Mouse (Mus musculus): ENCODE results near the gene Pomt2. TPM values are rescaled to one million over a fixed set of nuclear protein-coding genes. Genes with fewer than 3 reads are reported as not detected.

Pomt2 gene
- polyA plus RNA-seq, 1 experiment from 2014 or later, result 15.1 TPM

GRCm38 (mm10) chr12:87103471-87103870, 44.3 kb downstream of the Pomt2 start:
- H3K9me3 ChIP-seq (ENCODE audit: control insufficient read depth, low read length), result no peaks in the 10 kb centered on the region
- 95% methylated on average over 4 of the region's 4 CpGs for WGBS
- H3K36me3 ChIP-seq (replicated peaks; ENCODE audit: control insufficient read depth, insufficient read depth), result 0 out of 2 replicates have a peak, but pooled peaks cover 2% of the 10 kb centered on the region
- H3K27me3 ChIP-seq (ENCODE audit: control insufficient read depth, insufficient read depth, low read length), result peaks cover 25% of the 10 kb centered on the region
- no peak overlapping the region for H3K27ac ChIP-seq
- H3K4me2 ChIP-seq (replicated peaks), result no peak overlapping the region
- ATAC-seq (ENCODE audit: low FRiP score) (no peak), DNase-seq (ENCODE audit: low spot score) (no peak)
- peaks cover 6% of the 10 kb centered on the region; the same call in 1 of the 2 replicates for H3K4me1 ChIP-seq (replicated peaks; ENCODE audit: control insufficient read depth, insufficient read depth, low read length)
- no peak overlapping the region for H3K4me3 ChIP-seq (replicated peaks; ENCODE audit: low read length)
- no peak overlapping the region for H3K9ac ChIP-seq

GRCm38 (mm10) chr12:87102165-87102631, 45.6 kb downstream of the Pomt2 start, which contains the start of gene Ngb:
TSS of gene Ngb (minus strand) at chr12:87102539.
- Histone ChIP-seq H3K36me3 (replicated peaks; ENCODE audit: control insufficient read depth, insufficient read depth) (no peaks in the 10 kb centered on the region), H3K4me2 (replicated peaks) (peak within 1 kb of the TSS; percentile 72), H3K27me3 (ENCODE audit: control insufficient read depth, insufficient read depth, low read length) (peaks cover 25% of the 10 kb centered on the region), H3K4me3 (replicated peaks; ENCODE audit: low read length) (peak within 1 kb of the TSS; percentile 34), H3K4me1 (replicated peaks; ENCODE audit: control insufficient read depth, insufficient read depth, low read length) (peaks cover 6% of the 10 kb centered on the region; the same call in 1 of the 2 replicates), H3K27ac (no peak within 1 kb of the TSS), H3K9ac (peak within 1 kb of the TSS; percentile 45), H3K9me3 (ENCODE audit: control insufficient read depth, low read length) (no peaks in the 10 kb centered on the region)
- DNase-seq (ENCODE audit: low spot score), result no peak
- WGBS, result 4% methylated on average over 32 of the region's 32 CpGs
- ATAC-seq (ENCODE audit: low FRiP score), result 0 out of 2 replicates have a peak, but pooled peaks have one; percentile 32

- no peaks in the 10 kb centered on the region for H3K36me3 ChIP-seq (replicated peaks; ENCODE audit: control insufficient read depth, insufficient read depth)
- no peak for ATAC-seq (ENCODE audit: low FRiP score)
- H3K27me3 ChIP-seq (ENCODE audit: control insufficient read depth, insufficient read depth, low read length), result peaks cover 25% of the 10 kb centered on the region
- no peak overlapping the region for H3K9ac ChIP-seq
- H3K4me1 ChIP-seq (replicated peaks; ENCODE audit: control insufficient read depth, insufficient read depth, low read length), result peaks cover 6% of the 10 kb centered on the region; the same call in 1 of the 2 replicates
- H3K4me3 ChIP-seq (replicated peaks; ENCODE audit: low read length), result no peak overlapping the region
- no peak overlapping the region for H3K4me2 ChIP-seq (replicated peaks)
- WGBS, result 92% methylated on average over 4 of the region's 4 CpGs
- DNase-seq (ENCODE audit: low spot score), result no peak
- no peaks in the 10 kb centered on the region for H3K9me3 ChIP-seq (ENCODE audit: control insufficient read depth, low read length)
- H3K27ac ChIP-seq, result no peak overlapping the region
Measured at GRCm38 (mm10) chr12:87100331-87100730, 47.4 kb downstream of the Pomt2 start.

GRCm38 (mm10) chr12:87093671-87094070, 54.1 kb downstream of the Pomt2 start:
- DNase-seq (ENCODE audit: low spot score) (no peak), ATAC-seq (ENCODE audit: low FRiP score) (no peak)
- 76% methylated on average over 6 of the region's 6 CpGs for WGBS
- Histone ChIP-seq H3K27me3 (ENCODE audit: control insufficient read depth, insufficient read depth, low read length) (no peaks in the 10 kb centered on the region), H3K27ac (no peak overlapping the region), H3K4me2 (replicated peaks) (no peak overlapping the region), H3K9me3 (ENCODE audit: control insufficient read depth, low read length) (no peaks in the 10 kb centered on the region), H3K9ac (no peak overlapping the region), H3K4me3 (replicated peaks; ENCODE audit: low read length) (no peak overlapping the region), H3K36me3 (replicated peaks; ENCODE audit: control insufficient read depth, insufficient read depth) (peaks cover 6% of the 10 kb centered on the region; the same call in 1 of the 2 replicates), H3K4me1 (replicated peaks; ENCODE audit: control insufficient read depth, insufficient read depth, low read length) (no peaks in the 10 kb centered on the region)

GRCm38 (mm10) chr12:87093249-87093648, 54.5 kb downstream of the Pomt2 start:
- H3K4me3 ChIP-seq (replicated peaks; ENCODE audit: low read length), result no peak overlapping the region
- no peak overlapping the region for H3K9ac ChIP-seq
- no peaks in the 10 kb centered on the region for H3K4me1 ChIP-seq (replicated peaks; ENCODE audit: control insufficient read depth, insufficient read depth, low read length)
- H3K27ac ChIP-seq, result no peak overlapping the region
- H3K27me3 ChIP-seq (ENCODE audit: control insufficient read depth, insufficient read depth, low read length), result no peaks in the 10 kb centered on the region
- no peak overlapping the region for H3K4me2 ChIP-seq (replicated peaks)
- H3K9me3 ChIP-seq (ENCODE audit: control insufficient read depth, low read length), result no peaks in the 10 kb centered on the region
- H3K36me3 ChIP-seq (replicated peaks; ENCODE audit: control insufficient read depth, insufficient read depth), result peaks cover 6% of the 10 kb centered on the region; the same call in 1 of the 2 replicates
- ATAC-seq (ENCODE audit: low FRiP score), result no peak
- DNase-seq (ENCODE audit: low spot score), result no peak
- 82% methylated on average over 4 of the region's 4 CpGs for WGBS

- Histone ChIP-seq H3K27ac (no peak overlapping the region), H3K4me3 (replicated peaks; ENCODE audit: low read length) (no peak overlapping the region), H3K4me1 (replicated peaks; ENCODE audit: control insufficient read depth, insufficient read depth, low read length) (no peaks in the 10 kb centered on the region), H3K9ac (no peak overlapping the region), H3K36me3 (replicated peaks; ENCODE audit: control insufficient read depth, insufficient read depth) (peaks cover 6% of the 10 kb centered on the region), H3K9me3 (ENCODE audit: control insufficient read depth, low read length) (no peaks in the 10 kb centered on the region), H3K4me2 (replicated peaks) (no peak overlapping the region), H3K27me3 (ENCODE audit: control insufficient read depth, insufficient read depth, low read length) (no peaks in the 10 kb centered on the region)
- 91% methylated on average over 2 of the region's 2 CpGs for whole genome bisulfite sequencing
- ATAC-seq (ENCODE audit: low FRiP score) (no peak), DNase-seq (ENCODE audit: low spot score) (no peak)
Measured at GRCm38 (mm10) chr12:87091916-87092315, 55.9 kb downstream of the Pomt2 start.

- no peaks in the 10 kb centered on the region for H3K9me3 ChIP-seq (ENCODE audit: control insufficient read depth, low read length)
- DNase-seq (ENCODE audit: low spot score) (no peak), ATAC-seq (ENCODE audit: low FRiP score) (no peak)
- H3K9ac ChIP-seq, result no peak overlapping the region
- H3K4me3 ChIP-seq (replicated peaks; ENCODE audit: low read length), result no peak overlapping the region
- no peak overlapping the region for H3K4me2 ChIP-seq (replicated peaks)
- no peaks in the 10 kb centered on the region for H3K27me3 ChIP-seq (ENCODE audit: control insufficient read depth, insufficient read depth, low read length)
- H3K36me3 ChIP-seq (replicated peaks; ENCODE audit: control insufficient read depth, insufficient read depth), result peaks cover 6% of the 10 kb centered on the region
- H3K4me1 ChIP-seq (replicated peaks; ENCODE audit: control insufficient read depth, insufficient read depth, low read length), result no peaks in the 10 kb centered on the region
- no peak overlapping the region for H3K27ac ChIP-seq
- WGBS, result 80% methylated on average over 2 of the region's 2 CpGs
Measured at GRCm38 (mm10) chr12:87089701-87090100, 58.1 kb downstream of the Pomt2 start.

GRCm38 (mm10) chr12:87089255-87089654, 58.5 kb downstream of the Pomt2 start:
- Histone ChIP-seq H3K4me2 (replicated peaks) (no peak overlapping the region), H3K9me3 (ENCODE audit: control insufficient read depth, low read length) (no peaks in the 10 kb centered on the region), H3K4me1 (replicated peaks; ENCODE audit: control insufficient read depth, insufficient read depth, low read length) (no peaks in the 10 kb centered on the region), H3K4me3 (replicated peaks; ENCODE audit: low read length) (no peak overlapping the region), H3K9ac (no peak overlapping the region), H3K27ac (no peak overlapping the region), H3K27me3 (ENCODE audit: control insufficient read depth, insufficient read depth, low read length) (no peaks in the 10 kb centered on the region), H3K36me3 (replicated peaks; ENCODE audit: control insufficient read depth, insufficient read depth) (peaks cover 6% of the 10 kb centered on the region)
- ATAC-seq (ENCODE audit: low FRiP score), result no peak
- no peak for DNase-seq (ENCODE audit: low spot score)
- 72% methylated on average over 4 of the region's 4 CpGs for WGBS

GRCm38 (mm10) chr12:87088331-87088730, 59.4 kb downstream of the Pomt2 start:
- DNase-seq (ENCODE audit: low spot score), result no peak
- Histone ChIP-seq H3K27ac (no peak overlapping the region), H3K4me3 (replicated peaks; ENCODE audit: low read length) (no peak overlapping the region), H3K27me3 (ENCODE audit: control insufficient read depth, insufficient read depth, low read length) (no peaks in the 10 kb centered on the region), H3K9ac (no peak overlapping the region), H3K4me1 (replicated peaks; ENCODE audit: control insufficient read depth, insufficient read depth, low read length) (no peaks in the 10 kb centered on the region), H3K9me3 (ENCODE audit: control insufficient read depth, low read length) (no peaks in the 10 kb centered on the region), H3K4me2 (replicated peaks) (no peak overlapping the region), H3K36me3 (replicated peaks; ENCODE audit: control insufficient read depth, insufficient read depth) (peaks cover 6% of the 10 kb centered on the region)
- WGBS, result 44% methylated on average over 4 of the region's 4 CpGs
- ATAC-seq (ENCODE audit: low FRiP score), result no peak

GRCm38 (mm10) chr12:87087236-87087635, 60.5 kb downstream of the Pomt2 start:
- WGBS, result 70% methylated on average over 7 of the region's 7 CpGs
- Histone ChIP-seq H3K27ac (no peak overlapping the region), H3K27me3 (ENCODE audit: control insufficient read depth, insufficient read depth, low read length) (no peaks in the 10 kb centered on the region), H3K9me3 (ENCODE audit: control insufficient read depth, low read length) (no peaks in the 10 kb centered on the region), H3K9ac (no peak overlapping the region), H3K4me2 (replicated peaks) (no peak overlapping the region), H3K4me1 (replicated peaks; ENCODE audit: control insufficient read depth, insufficient read depth, low read length) (no peaks in the 10 kb centered on the region), H3K4me3 (replicated peaks; ENCODE audit: low read length) (no peak overlapping the region), H3K36me3 (replicated peaks; ENCODE audit: control insufficient read depth, insufficient read depth) (peaks cover 6% of the 10 kb centered on the region)
- no peak for DNase-seq (ENCODE audit: low spot score)
- ATAC-seq (ENCODE audit: low FRiP score), result no peak
